Comparison of ENCODE assay signal across 9 mouse cellular contexts in genomic region chr19:57134654-57135348, GRCm38 (mm10).
DNase-seq lines count a peak whose midpoint lies in the region; ATAC-seq lines count a peak whose summit lies in the region.
"Had no signal": no experiment of that assay in that cellular context is flagged by ENCODE, and none has a peak within 500 bp of the region (broad histone marks: within the 10 kb centered on the region; RNA-seq: fewer than 3 reads in every experiment).

No protein-coding gene starts in this region.

- no peak overlapping the region for H3K4me2 ChIP-seq in heart, embryonic 11.5 days

- no peak overlapping the region for H3K9ac ChIP-seq in heart, embryonic 11.5 days (ENCODE audit: low read depth, low read length)

- H3K9me3 ChIP-seq in heart, embryonic 11.5 days (replicated peaks; ENCODE audit: control insufficient read depth, low read length), result no peaks in the 10 kb centered on the region
- H3K9me3 ChIP-seq in midbrain, embryonic 10.5 days (replicated peaks), result no peaks in the 10 kb centered on the region

- ATAC-seq in heart, embryonic 11.5 days (replicated peaks; ENCODE audit: insufficient number of reproducible peaks, low FRiP score, low TSS enrichment), result no peak
- ATAC-seq: CD4-positive, CD25-positive, alpha-beta regulatory T cell, adult 4 months had no signal

- no peaks in the 10 kb centered on the region for H3K27me3 ChIP-seq in heart, embryonic 11.5 days (ENCODE audit: control insufficient read depth, insufficient read depth, low read length)
- no peaks in the 10 kb centered on the region for H3K27me3 ChIP-seq in midbrain, embryonic 10.5 days (ENCODE audit: low read depth, poor library complexity, severe bottlenecking)

- peak; percentile 97 for DNase-seq in heart, adult 11 months
- DNase-seq in brain, adult 2 months (ENCODE audit: low read depth, low spot score), result peak; percentile 38
- peak; percentile 52 for DNase-seq in heart, postnatal 4 days
- no peak for DNase-seq in midbrain, embryonic 10.5 days (ENCODE audit: low spot score)
- no peak for DNase-seq in frontal cortex, postnatal 25 days (ENCODE audit: low spot score in 2 of 2)
- DNase-seq in cerebellum, postnatal 25 days, result no peak
- no peak for DNase-seq in testis, postnatal 10 days (ENCODE audit: low spot score)

- no peak overlapping the region for H3K4me3 ChIP-seq in heart, embryonic 11.5 days (ENCODE audit: low read depth, low read length)
- H3K4me3 ChIP-seq in midbrain, embryonic 10.5 days, result no peak overlapping the region

- WGBS in heart, embryonic 11.5 days (ENCODE audit: insufficient replicate concordance), result 50% methylated on average over 20 of the region's 20 CpGs
- 66% methylated on average over 20 of the region's 20 CpGs for WGBS in midbrain, embryonic 10.5 days

- no peaks in the 10 kb centered on the region for H3K36me3 ChIP-seq in heart, embryonic 11.5 days (ENCODE audit: control insufficient read depth, insufficient read depth, low read length)
- H3K36me3 ChIP-seq in midbrain, embryonic 10.5 days, result no peaks in the 10 kb centered on the region

- H3K4me1 ChIP-seq in heart, embryonic 11.5 days (ENCODE audit: control insufficient read depth, insufficient read depth, low read length), result peaks cover 8% of the 10 kb centered on the region; the same call in 1 of the 2 replicates
- H3K4me1 ChIP-seq in midbrain, embryonic 10.5 days, result peaks cover 17% of the 10 kb centered on the region

- no peak overlapping the region for H3K27ac ChIP-seq in heart, embryonic 11.5 days (ENCODE audit: low read depth, low read length)
- H3K27ac ChIP-seq in midbrain, embryonic 10.5 days (replicated peaks), result peak overlapping the region; percentile 52; the same call in 1 of the 2 replicates

Comparison
In these comparisons a context has a peak if more than half of its experiments do, and no peak if none do; other contexts are left out.
1. DNase-seq: peak in heart, adult 11 months (single experiment), brain, adult 2 months (single experiment) and heart, postnatal 4 days (single experiment); none in midbrain, embryonic 10.5 days (single experiment), frontal cortex, postnatal 25 days (0 of 2), cerebellum, postnatal 25 days (0 of 2) and testis, postnatal 10 days (single experiment).